Mouse (Mus musculus): ENCODE measurements around the gene Gm20662.

The Gm20662 gene

DNA sequence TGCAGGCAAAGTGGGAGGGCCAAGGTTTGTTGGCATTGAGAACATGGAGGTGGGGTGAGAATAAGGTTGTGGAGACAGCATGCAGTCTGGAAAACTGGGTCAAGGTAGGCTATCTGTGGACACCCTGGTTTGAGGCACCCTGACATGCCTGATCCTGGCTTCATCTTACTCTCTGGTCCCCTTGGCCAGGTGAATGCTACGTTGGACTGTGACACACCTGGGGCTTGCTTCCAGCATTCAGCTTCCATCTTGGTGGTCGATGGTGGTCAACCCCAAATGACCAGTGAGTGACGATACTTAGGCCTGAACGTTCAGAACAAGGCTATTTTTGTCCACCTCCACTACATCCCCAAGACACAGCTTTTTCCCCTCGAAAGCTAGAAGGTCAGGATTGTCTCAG is at the start of gene Gm20662:
Gm20662 (plus strand) TSS at position 301 of the 400 bp plus-strand sequence.
- DNase-seq (ENCODE audit: low spot score in 2 of 2): no peak

DNA sequence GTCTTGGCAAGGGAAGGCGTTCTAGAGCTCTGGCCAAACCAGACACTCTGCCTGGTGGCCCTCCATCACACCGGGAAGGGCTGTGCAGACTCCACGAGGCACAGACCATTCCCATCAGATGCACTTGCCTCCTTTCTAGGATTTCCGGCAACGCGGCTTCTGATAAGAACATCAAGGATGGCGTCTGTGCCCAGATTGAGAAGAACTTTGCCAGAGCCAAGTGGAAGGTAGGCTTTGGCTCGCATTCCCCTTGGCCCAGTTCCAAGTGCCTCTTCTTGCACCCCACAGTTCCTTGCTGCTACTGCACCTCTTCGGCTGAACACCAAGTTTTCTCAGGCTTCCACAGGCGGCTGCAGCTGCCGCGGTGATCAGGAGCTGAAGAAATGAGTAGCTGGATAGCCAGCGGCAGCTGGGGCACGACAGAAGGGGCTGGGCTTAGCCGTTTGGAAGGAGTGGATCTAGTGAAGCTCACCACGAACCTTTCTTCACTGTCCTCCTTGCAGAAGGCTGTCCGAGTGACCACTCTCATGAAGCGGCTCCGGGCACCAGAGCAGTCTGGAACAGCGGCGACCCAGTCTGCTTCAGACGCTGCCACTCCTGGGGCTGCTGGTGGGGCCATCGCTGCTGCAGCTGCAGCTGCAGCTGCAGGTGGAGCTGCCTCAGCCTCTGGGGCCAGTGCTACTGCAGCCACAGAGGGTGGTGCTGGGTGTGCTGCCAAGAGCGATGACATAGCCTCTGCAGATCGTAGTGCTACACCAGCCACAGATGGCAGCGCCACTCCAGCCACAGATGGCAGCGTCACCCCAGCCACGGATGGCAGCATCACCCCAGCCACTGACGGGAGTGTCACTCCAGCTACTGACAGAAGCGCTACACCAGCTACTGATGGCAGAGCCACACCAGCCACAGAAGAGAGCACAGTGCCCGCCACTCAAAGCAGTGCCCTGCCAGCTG is 48.6 kb upstream of the Gm20662 start:
- DNase-seq (ENCODE audit: low spot score in 2 of 2): no peak

DNA sequence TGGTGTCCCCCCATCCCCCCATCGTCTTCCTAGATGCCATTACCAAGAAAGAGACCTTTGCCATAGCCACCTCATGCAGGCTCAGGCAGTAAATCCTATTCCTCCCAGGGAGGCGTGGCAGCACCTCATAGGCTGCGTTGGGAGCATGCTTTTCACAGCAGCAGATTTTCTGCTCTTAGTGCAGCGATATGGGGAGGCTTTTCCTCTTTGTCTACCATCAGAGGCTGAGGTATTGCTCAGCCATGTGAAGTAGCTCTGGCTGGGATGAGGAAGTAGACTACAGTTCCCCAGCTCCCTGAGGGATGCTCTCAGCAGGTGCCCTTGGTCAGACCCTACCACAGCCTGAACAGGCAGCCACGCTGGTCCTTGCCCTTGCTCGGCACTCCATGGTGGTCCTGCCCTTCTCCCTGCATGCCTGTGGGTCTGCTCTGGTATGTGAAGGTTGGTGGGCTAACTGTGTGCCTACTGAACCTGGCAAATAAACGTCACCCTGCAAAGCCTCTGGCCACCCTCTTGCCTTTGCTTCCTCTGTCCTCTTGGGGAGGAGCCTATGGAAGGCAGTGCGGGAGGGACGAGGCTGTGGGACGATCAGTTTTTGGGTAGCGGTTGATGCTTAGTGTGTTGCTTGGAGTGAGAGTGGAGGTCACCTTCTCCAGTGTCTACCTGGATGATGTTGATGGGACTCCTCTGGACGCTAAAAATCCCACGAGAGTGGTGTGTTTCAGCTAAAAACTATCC is 46.8 kb upstream of the Gm20662 start:
- DNase-seq (ENCODE audit: low spot score in 2 of 2): no peak

DNA sequence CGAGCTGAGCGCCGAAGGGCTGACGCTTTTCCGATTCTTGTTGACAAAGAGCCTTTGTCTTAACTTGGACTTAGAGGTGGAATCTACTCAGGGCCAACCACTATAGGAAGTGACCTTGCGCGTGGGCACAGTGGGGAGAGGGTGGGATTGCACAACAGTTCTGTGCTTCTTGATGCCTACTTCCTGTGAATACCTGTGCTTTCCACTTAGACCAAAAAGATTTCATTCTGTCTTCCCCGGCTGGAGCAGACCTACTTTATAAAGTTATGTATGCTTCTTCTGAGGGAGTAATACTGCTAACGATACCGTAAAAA is 46.3 kb upstream of the Gm20662 start, which contains the start of gene Traip:
Traip (plus strand) TSS at position 215 of the 314 bp plus-strand sequence.
- no peak for DNase-seq (ENCODE audit: low spot score in 2 of 2)

DNA sequence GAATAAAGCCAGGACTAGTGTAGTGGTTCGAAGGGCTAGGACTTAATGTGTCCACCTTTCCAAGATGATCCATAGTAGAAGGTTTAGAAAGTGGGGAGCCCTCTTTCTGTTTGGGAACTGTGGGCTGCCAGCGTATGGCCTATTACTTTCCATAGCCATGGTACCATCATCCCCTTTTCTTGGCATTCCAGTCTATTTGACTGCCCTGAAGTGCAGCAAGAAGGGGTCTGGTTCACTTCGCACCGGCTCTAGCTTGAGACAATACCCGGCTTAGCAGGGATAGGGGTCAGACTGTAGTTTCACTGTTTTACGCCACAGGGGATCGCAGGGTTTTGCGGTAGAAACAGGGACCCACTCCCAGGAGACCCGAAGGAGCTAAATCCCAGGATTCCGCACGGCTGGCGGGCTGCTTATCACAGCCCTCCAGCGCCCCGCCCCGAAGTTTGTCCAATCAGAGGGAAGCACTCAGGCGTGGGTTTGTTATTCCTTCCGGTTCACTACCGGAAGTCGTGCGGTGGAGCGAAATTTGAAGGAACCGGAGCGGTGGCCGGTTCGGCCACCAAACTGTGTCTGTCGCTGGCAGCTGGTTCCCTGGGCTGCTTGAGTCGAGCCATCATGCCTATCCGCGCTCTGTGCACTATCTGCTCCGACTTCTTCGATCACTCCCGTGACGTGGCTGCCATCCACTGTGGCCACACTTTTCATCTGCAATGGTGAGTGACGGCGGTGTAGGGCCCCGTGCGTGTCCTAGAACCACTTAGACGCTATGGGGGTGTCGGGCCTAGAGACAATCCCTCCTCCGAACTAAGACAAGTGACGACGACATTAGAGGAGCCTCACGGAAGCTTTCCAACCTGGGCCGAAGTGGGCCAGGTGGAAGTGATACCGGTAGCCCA is 45.4 kb upstream of the Gm20662 start:
- DNase-seq (ENCODE audit: low spot score in 2 of 2): peak; percentile 75 to 86

DNA sequence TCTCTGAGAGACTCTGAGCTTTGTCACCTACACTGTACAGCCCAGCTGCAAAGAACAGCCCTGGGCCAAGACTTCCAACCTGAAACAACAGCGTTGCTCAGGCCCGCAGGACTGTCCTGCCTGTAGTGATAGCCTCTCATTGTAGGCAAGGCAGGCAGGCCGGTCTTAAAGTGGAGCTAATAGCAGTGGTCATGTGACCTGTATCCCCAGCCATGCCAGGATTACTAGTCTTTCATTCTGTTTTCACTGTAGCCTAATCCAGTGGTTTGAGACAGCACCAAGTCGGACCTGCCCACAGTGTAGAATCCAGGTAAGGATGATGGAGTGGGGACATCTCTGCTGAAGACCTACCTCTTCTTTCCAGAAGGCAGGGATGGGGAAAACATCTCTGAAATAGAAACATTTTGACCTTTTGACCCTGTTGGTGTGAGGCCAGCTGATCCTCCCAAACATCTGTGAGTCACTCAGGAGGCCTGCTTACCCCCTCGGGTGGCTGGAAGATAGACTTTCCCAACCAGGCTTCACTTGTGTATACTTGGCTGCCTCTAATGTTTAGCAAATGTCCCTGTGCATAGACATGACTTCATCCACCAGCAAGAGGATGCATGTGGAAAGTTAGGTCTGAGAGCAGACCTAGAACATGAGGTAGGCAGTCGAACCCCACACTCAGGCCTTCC is 40.4 kb upstream of the Gm20662 start:
- no peak for DNase-seq (ENCODE audit: low spot score in 2 of 2)

DNA sequence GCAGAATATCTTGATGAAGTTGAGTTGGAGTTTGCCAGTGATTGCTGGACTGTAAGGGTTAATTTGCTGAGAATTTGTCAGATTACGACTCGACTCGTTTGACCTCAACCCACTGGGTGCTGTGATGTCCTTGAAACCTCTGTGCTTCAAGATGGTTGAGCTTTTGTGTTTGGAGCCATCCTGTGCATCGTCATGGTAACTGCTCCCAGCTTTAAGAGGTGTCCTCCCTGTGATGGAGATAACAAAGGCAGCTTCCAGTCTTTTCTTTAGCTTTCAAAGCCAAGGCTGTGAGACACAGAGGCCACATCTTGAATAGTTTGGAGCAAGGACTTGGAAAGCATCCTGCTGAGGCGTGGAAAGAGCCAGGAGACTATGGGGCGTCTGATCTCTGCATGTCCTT is 39.0 kb upstream of the Gm20662 start:
- no peak for DNase-seq (ENCODE audit: low spot score in 2 of 2)

DNA sequence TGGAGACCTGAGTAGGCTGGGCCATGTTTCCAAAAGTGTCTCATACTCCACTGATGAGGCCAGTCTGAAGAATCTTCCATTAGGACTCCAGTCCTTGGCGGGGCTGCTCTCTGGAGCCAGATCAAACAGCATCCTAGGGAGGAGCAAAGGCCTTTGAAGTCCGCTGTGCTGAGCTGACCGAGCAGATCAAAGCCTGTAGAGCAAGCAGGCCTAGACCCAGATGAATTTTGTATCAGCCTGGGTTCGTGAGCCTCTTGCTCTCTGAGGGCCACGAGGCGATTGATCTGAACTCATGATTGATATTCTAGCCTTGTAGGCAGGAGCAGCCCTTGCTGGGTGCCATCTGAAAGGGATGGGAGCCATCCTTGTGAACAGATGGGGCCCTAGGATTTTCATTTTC is 36.3 kb upstream of the Gm20662 start:
- no peak for DNase-seq (ENCODE audit: low spot score in 2 of 2)

DNA sequence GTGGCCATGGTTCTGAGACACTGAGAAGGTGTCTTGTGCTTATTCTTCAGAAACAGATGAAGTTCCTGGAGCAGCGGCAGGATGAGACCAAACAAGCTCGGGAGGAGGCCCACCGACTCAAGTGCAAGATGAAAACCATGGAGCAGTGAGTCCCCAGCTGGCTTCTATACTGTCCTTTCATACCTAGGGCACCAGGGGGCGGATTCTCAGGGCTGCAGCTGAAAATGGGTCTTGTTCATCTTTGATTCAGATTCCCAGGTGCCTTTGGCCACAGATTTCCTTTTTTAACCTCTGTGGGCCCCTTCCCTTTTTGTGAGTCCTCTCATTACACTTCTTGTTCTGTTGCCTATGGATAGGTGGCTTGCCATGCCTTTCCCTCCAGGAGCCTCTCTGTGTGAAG is 35.2 kb upstream of the Gm20662 start:
- DNase-seq (ENCODE audit: low spot score in 2 of 2): no peak

DNA sequence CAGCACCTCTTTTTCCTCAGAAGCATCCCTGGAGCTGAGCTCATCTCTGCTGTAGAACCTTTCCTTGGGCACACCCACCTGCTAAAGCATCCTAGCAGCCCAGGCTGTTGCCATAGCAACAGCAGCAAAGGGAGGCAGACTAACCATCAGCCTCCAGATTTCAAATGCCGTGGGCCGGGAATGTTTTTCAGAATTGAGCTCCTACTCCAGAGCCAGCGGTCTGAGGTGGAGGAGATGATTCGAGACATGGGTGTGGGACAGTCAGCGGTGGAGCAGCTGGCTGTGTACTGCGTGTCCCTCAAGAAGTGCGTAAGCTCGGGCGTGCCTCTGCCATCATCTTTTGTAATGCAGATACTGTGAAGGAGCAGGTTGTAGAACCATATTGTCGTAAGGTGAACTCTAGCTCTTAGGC is 34.8 kb upstream of the Gm20662 start:
- peak; percentile 52 to 73 for DNase-seq (ENCODE audit: low spot score in 2 of 2)

DNA sequence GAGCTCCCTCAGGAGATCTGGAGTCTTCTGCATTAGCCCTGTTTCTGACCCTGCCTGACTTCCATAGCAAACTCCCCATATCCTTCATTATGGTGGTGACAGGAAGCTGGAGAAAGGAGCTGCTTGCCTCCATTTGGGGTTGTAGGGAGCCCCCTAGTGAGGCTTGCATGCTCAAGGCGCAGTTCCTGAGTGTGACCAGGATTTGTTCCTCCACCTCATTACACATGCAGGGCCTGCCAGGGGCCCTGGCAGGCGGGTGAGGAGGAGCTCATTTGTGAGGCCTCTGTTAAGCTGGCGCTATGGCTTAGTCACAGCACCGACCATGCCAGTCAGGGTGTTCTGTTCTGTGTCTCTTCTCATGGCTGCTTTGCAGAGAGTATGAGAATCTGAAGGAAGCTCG is 34.3 kb upstream of the Gm20662 start:
- peak in 1 of 2 experiments; percentile 52 for DNase-seq (ENCODE audit: low spot score in 2 of 2)

DNA sequence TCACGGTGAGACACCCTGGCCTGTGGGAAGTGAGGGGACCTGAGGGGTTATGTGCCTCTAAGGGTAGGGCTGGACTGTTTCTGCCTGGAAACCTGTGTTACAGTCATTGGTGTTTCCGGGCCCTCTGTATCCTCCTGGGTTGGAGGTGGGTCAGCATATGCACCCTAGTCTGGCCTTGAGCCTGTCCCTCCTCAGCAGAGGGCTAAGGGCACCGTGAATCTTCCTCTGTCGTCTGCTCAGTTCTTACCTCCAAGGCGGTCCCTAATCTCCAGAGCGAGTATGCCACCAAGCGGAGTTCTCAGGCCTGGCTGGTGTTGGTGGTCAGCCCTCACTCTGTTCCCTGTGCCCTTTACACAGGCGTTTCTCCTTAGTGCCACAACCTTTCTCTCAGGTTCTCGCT is 33.2 kb upstream of the Gm20662 start:
- DNase-seq (ENCODE audit: low spot score in 2 of 2): no peak

DNA sequence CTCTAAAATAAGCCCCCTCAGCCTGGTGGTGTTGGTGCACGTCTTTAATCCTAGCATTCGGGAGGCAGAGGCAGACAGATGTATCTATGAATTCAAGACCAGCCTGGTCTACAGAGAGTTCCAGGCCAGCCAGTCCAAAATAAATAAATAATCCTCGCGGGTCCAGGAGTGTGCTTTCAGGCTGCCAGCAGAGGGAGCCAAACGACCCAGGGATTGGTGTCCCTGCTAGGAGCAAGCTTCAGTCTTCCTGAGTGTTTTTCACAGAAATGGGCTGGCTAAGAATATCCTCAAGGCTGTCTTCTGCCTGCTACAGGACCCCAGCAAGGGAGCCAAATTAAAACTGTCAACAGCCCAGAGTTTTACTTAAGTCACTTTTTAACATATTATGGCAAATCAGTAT is 32.4 kb upstream of the Gm20662 start:
- DNase-seq (ENCODE audit: low spot score in 2 of 2): peak in 1 of 2 experiments; percentile 73

DNA sequence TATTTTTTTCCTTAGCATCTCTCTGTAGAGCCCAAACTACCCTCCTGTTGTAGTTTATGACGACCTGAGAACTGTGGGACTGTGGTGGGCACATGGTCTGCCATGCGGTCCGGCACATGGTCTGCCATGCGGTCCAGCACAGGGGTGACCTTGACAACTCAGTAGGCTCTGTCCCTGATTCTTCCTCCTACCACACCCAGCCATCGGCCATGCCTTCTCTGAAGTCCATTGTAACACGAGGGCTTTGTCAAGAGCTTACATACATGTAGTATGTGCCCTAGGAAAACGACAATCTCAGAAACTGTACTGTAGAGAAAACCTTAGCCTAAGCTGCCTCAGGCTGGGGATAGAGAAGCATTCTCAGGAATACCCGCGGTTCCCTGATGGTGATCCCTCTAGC is 31.5 kb upstream of the Gm20662 start:
- no peak for DNase-seq (ENCODE audit: low spot score in 2 of 2)

DNA sequence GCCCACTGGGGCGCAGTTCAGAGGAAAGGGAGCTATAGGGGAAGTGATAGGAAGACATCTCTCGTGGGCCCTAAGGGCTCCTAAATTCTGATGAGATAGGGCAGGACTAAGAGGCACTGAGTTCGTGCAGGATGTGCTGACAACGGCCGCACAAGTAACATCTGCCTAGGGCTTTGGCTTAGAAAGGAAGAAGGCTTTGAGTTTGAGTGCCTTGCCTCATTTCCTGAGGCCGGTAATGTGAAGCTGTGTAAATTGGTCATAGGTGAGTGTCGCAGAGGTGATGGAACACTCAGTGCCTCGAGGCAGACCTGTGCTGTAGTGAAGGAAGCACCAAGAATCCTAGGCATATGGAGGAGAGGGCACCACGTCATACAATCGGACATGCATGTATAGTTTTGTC is 29.5 kb upstream of the Gm20662 start:
- no peak for DNase-seq (ENCODE audit: low spot score in 2 of 2)

DNA sequence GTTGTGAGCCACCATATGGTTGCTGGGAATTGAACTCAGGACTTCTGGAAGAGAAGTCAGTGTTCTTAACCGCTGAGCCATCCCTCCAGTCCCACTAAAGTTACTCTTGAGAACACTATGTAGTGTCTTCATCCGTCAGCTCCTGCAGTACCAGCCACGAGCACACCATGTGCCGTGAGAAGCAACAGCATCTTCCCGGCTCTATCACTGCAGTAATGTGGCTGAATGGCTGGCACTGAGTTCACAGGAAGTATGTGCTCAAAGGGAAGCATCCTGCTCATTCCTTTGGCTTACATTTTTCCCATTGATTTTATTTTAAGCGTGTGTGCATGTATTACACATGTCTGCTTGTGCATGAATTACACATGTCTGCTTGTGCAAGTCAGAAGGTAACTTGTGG is 28.7 kb upstream of the Gm20662 start:
- DNase-seq (ENCODE audit: low spot score in 2 of 2): no peak

DNA sequence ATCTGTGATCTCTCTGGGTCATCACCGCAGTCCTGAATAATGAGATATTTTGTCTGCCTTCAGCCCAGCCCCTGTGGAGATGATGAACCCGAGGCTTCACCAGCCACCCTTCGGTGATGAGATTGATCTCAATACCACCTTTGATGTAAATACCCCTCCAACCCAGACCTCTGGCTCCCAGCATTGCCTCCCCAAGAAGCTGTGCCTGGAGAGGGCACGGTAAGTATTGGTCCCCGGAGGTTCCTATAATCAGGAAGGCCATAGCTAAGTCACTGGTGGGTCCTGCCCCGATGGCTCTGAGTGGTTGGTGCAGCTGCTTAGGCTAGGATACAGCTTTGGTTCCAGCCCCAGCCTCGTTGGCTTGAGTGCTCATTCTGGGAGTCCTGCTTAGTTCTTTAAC is 27.6 kb upstream of the Gm20662 start:
- no peak for DNase-seq (ENCODE audit: low spot score in 2 of 2)

DNA sequence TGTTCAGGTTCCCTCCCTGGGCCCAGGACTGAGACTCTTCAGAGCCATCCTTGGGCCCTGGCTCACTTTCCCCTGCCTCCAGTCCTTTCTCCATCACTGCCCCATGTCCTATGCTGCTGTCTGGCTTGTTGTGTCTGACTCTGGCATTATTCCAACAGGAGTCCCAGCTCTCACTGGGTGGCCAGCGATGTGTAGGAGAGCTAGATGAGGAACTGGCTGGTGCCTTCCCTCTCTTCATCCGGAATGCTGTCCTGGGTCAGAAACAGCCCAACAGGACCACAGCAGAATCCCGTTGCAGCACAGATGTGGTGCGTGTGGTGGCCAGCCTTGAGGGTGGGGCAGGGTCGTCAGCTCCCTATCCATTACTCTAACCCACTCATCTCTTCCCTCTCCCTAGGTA is 25.8 kb upstream of the Gm20662 start:
- DNase-seq (ENCODE audit: low spot score in 2 of 2): no peak

DNA sequence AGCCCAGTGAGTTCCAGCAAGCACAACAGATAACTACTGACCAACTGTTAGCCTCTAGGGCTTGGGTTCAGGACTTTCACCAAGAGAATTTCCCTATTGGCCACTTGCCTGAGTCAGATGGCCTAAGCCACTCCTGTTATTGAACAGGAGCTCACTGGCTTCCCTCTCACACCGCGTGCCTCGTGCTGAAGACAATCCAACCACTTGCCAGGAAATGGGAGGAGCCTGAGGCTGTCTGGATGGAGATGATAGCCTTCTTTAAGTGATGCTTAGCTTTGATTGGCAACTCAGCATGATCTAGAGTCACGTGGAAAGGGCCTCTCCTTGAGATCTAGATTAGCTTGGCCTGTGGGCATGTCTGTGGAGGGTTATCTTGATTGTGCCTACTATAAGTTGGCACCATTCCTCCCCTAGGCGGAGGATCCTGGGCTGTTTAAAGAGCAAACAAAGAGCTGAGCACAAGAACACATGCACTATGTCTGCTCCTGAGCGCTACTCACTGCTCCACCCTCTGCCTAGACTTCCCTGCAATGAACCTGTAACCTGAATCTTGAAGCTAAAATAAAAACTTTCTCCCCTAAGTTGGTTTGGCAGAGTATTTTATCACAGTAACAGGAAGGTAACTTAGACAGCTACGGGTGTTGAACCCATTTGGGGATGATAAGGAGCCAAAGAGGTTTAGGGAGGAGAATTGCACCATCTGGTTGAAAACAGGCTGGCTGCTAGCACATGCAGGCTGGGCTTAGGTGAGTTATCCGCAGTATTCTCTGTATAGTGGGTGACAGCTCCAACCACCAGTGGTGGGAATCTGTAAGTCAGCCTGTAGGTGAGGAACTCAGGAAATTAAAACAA is 24.2 kb upstream of the Gm20662 start:
- DNase-seq (ENCODE audit: low spot score in 2 of 2): no peak

DNA sequence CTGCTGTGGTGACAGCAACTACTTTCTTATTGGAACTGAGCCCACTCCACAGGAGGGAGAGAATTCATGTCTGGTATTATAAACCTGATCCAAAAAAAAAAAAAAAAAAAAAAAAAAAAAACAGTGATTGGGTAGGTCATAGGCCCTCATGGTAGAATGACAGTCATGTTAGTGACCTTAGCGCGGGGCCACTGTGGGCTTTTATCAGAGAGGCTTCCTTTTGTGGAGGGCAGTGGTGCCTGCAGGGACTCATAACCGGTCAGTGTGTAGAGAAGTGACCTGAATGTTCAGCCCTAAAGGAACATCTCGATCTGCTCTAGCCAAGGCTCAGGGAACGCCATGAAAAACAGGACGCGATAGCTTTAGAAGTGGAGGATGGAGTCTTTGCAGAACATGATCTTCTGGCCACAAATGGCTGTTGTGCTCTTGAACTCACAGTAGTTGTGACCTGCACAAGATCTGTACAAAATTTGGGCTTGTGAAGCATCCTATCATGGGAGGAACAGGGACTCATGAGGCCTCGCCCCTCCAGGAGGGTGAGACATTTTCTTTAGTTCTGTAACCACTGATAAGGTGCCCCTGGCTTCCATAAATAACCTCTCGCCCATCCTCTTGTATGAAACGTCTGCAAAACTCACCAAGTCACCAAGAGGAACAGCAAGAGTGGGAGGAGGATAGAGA is 21.5 kb upstream of the Gm20662 start:
- no peak for DNase-seq (ENCODE audit: low spot score in 2 of 2)
